Mouse (Mus musculus) R1 (cell line): ENCODE measurements around the gene Dhrs7b.
"Not testable (repeated sequence)": the region's sequence is repeated elsewhere in the genome, so short reads cannot be mapped to it uniquely, and the experiment has no call there.

ENCODE experiments used
- DNase-seq: peaks from one replicate; pipeline ENCODE4 v3.0.0-alpha.2; 2018; ENCODE audit warnings: low read depth, low spot score

The Dhrs7b gene

GRCm38 (mm10) chr11:60841467-60842200 lies 11.2 kb downstream of the Dhrs7b start:
- DNase-seq, result peak; percentile 92

DNA sequence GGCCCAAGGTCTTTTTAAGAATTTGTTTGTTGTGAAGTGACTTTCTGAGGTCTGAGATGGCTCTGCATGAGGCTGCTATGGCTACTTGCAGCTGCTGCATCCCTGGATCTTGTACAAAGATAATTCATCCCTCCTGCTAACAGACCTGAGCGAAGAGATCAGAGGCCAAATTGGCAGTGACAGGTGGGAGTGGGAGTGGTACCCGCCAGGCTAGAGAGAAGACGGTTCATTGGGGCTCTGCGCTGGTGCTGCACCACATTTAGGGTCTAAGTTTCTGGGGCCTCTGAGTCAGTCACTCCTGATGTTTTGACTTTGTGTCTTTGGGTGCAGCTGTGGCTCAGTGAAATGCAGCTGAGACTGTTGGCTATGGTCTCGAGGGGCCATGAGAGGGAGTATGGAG lies 13.0 kb downstream of the Dhrs7b start:
- no peak for DNase-seq

DNA sequence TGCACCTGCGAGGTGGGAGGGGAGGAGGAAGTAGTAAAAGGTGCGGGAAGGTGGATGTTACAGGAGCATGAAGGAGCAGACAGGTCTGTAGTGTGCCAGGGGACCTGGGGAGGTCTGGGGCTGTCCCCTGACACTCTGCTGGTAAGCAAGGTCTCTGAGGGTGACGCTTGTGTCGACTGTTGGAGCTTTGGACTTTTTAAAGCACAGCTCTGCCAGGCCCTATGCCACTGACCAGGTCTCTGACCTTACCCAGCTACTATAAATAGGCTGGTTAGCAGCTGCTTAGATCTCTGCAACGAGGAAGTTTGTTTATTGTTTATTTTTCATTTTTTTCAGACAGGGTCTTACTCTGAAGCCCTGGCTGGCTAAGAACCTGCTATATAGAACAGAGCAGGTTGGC lies 15.0 kb downstream of the Dhrs7b start:
- DNase-seq, result no peak

GRCm38 (mm10) chr11:60856587-60856986 lies 26.2 kb downstream of the Dhrs7b start:
- no peak for DNase-seq

DNA sequence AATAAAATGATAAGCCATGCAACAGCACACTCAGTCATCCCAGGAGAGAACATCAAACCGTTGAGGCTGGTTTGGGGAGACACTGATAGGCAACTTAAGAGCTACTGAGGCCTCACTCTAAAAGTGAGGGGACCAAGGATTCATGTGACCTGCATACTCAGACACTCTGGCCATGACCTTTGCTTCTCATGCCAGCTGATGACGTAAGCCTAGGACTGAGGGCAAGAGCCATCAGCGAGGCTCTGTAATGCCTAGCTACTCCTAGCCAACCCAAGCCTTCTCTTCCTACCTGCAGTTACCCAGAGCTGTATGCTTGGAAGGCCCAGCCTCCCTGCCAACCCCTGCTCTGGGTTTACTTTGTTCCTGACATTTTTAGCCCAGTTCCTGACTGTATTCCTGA lies 31.6 kb downstream of the Dhrs7b start:
- no peak for DNase-seq

DNA sequence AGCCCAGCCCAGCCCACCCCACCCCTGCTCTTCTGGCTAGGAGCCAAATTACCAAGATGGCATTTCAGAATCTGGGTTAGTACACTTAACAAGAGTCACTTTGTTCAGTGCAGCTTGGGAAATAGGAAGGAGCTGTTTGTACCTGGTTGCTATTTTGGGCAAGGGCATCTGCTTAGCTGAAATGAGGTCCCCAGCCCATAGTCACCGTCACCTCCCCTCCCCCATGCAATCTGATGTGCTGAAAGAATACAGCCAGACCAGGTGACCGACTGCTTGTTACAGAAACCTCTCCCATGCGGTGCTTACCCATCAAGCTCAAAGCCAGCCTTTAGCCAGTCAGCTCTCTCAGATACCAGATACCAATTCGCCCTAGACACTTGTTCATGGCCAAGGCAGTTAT lies 32.8 kb downstream of the Dhrs7b start:
- DNase-seq, result no peak

GRCm38 (mm10) chr11:60864166-60864565 lies 33.7 kb downstream of the Dhrs7b start:
- peak; percentile 32 for DNase-seq

DNA sequence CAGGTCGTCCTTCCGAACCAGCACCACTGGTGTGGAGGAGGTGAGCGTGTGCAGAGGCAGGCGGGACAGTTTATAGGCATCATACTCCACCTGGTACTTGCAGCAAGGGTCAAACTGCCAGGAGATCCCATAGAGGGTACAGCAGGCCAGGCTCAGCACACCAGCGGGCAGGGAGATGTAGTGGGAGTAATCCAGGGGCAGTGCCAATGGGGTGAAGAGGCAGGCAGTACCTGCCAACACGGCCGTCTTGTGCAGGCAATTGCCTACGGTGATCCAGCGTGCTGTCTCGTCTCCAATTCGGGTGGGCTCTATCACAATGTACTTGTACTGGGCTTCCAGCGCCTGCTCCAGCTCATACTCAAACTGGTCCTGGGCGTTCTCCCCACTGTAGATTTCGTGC lies 34.5 kb downstream of the Dhrs7b start:
- DNase-seq, result no peak

GRCm38 (mm10) chr11:60866021-60866420 lies 35.6 kb downstream of the Dhrs7b start:
- DNase-seq, result no peak

DNA sequence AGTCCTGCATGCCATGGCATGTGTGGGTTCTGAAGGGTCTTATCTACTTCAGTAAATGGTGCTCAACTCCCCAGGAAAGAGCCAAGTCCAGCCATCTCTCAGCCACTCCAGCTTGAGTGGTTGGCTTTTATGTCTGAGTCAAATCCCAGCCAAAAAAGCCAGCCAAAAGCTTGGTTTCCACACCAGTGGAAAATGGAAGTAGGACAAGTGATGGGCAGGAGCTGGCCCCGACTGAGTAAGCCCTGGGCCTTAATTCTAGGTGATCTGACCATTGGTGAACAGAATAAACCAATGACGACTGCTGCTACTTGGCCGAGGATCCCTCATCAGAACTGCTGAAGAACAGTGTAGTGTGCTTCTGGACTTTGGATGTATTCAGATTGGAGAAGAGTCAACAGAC lies 37.0 kb downstream of the Dhrs7b start:
- DNase-seq, result no peak

DNA sequence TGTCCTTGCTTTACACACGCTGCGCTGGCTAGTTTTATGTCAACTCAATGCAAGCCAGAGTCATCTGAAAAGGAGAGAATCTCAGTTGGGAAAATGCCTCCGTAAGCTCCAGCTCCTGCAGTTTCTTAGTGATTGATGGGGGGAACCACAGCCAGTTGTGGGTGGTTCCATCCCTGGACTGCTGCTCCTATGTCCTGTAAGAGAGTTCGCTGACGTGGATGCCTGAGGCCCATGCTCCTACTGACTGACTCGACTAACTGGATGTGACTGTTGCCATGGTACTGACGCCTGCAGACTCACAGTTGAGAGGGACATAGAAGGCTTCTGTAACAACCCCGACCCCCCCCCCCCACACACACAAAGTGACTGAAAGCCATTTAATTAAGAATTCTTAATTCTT lies 37.5 kb downstream of the Dhrs7b start:
- DNase-seq, result no peak

DNA sequence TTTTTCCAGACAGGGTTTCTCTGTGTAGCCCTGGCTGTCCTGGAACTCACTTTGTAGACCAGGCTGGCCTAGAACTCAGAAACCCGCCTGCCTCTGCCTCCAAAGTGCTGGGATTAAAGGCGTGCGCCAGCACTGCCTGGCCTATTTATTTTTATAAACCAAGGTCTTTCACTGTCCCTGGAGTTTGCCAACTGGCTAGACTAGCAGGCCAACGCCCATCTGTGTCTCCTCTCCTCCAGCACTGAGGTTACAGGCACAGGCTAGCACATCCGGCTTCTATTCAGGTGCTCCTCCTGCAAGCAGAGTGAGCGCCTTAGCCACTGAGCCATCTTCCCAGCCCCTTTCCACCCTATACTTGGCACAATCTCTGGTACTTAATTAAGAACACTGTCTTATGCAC lies 39.0 kb downstream of the Dhrs7b start:
- DNase-seq, result not testable (repeated sequence)

GRCm38 (mm10) chr11:60871409-60871808 lies 41.0 kb downstream of the Dhrs7b start:
- no peak for DNase-seq

DNA sequence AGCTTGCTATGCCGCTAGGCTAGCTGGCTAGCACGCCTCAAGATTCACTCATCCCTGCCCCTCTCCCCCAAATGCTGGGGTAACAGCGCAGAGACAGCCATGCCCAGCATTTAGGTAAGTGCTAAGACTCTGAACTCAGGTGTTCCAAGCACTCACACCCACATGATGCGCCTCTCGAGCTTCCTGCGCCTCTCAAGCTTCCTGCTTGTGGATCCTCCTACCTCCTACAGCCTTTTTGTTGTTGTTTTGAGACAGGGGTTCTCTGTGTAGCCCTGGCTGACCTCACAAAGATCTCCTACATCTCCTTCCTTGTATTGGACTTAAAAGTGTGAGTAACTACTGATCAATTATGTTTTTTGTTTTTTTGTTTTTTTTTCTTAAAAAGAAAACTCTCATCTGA lies 42.7 kb downstream of the Dhrs7b start:
- no peak for DNase-seq

DNA sequence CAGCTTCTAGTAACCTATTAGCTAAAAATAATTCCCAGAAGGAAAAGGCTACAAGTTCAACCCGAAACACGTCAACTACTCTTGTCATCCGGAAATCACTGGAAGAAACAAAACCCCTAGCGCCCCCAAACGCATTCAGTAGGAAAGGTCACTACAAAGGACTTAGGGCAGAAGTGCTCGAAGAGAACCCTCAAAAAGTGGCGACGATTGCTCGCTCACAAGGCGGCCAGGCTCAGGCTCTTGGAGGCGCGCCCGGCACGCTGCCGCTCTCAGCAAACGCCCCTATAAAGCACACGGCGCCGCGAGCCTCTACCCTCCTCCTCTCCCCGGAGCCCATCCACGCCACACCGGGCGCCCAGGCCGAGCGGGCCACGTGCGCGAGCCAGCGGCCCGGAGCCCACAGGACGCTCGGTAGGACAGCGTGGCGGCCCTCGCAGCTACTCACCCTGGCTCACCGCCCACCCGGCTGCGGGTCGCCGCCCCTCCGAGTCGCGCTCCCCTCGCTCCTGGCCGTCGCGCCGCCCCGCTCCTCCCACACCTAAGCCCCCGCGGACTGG lies 47.7 kb downstream of the Dhrs7b start:
- DNase-seq, result peak; percentile 62

DNA sequence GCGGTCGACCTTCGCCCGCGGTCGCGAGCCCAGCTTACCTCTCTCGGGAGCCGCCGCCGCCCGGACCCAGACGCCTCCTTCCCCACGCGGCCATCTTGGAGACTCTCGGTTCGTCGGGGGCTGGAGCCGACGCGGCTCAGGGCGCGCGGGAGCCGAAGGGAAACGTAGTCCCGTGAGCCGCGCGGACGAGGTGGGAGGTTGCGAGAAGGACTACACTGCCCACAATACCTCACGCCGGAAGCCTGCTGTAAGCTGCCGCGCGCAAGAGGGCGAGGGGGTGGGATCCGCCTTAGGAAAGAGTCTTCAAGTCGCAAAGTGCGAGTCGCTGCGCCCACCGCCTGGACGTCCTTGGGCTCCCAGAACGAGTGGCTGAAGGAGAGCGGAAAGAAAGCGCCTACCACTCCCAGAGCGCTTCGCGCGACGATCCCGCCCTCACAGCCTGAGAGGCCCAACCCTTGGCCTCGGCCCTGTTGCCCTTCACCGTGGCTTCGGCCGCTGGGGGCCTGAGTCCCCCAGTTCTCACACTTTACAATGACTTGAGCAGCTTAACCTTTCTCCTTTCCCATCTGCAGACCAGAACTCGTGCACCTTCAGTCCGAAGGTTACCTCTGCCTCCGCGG lies 48.4 kb downstream of the Dhrs7b start, which contains the start of gene Tmem11:
Gene Tmem11, minus strand, starts transcription at position 598 of the 620 bp plus-strand sequence.
- DNase-seq, result peak; percentile 99

DNA sequence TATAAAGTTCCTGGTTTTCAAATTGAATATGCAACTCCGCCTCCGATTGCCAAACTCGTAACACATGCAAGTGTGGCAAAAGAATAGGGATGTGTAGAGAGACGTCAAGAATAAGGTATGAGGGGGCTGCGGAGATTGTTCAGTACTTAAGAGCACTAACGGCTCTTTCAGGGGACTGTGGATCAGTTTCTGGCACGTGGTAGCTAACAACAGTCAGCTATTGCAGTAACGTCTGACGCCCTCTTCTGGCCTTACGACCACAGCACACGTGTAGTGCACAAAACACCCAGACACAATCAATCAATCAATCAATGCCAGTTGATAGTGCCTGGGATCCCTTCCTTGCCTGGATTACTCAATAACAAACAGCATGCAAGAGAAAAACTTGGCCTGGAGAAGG lies 49.0 kb downstream of the Dhrs7b start:
- DNase-seq, result peak; percentile 96

DNA sequence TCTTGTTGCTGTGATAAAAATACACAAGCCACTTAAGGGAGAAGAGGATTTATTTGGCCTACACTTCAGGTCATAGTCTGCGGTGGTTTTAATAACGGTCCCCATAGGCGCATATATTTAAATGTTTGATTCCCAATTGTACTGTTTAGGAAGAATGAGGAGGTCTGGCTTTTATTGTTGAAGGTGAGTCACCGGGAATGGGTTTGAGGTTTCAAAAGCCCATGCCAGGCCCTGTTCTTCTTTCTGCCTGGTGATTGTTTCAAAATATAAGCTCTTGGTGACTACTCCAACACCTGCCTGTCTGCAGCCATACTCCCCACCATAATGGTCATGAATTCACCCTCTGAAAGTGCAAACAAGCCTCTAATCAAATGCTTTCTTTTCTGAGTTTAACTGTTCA lies 50.1 kb downstream of the Dhrs7b start:
- DNase-seq, result no peak

GRCm38 (mm10) chr11:60882386-60882785 lies 52.0 kb downstream of the Dhrs7b start:
- DNase-seq, result no peak

GRCm38 (mm10) chr11:60886986-60887385 lies 56.6 kb downstream of the Dhrs7b start:
- DNase-seq, result peak; percentile 94

DNA sequence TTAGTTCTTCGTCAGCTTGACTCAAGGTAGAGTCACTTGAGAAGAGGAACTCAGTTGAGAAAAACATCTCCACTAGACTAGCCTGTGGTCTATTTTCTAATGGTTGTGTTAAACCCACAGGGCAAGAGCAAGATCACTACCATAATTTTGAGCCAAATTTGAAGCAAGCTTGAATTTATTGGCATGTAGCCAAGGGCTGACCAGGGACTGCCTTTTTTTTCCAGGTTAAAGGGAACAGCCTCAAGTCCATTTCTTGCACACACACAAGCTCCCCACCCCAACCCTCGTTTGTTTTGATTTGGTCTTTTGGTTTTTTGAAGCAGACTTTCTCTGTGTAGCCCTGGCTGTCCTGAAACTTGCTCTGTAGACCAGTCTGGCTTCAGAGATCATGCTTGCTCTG lies 59.4 kb downstream of the Dhrs7b start:
- DNase-seq, result no peak

GRCm38 (mm10) chr11:60890286-60890685 lies 59.9 kb downstream of the Dhrs7b start:
- DNase-seq, result no peak

DNA sequence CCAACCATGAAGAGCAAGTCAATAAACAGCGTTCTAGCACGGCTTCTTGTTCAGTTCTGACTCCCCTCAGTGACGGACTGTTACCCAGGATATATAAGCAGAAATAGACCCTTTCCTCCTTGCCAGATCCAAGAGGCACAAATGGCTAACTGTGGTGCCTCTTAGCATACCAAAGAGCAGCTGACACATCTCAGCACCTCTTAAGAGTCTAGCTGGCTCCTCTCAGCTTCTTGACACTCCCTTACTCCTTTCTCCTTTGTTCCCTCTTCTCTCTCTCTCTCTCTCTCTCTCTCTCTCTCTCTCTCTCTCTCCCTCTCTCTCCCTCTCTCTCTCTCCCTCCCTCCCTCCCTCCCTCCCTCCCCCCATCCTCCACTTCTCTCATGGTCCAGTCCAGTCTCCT lies 60.3 kb downstream of the Dhrs7b start:
- no peak for DNase-seq
